Comparison of ENCODE assay signal across 8 mouse cellular contexts in genomic region chr14:45329018-45329588, GRCm38 (mm10). TPM values are rescaled to one million over a fixed set of nuclear protein-coding genes. Genes with fewer than 3 reads are reported as not detected.
DNase-seq lines count a peak whose midpoint lies in the region; ATAC-seq and TF ChIP-seq lines count a peak whose summit lies in the region.

No protein-coding gene starts in this region.

- no peaks in the 10 kb centered on the region; the same call in 1 of the 2 replicates for H3K36me3 ChIP-seq in forebrain, embryonic 11.5 days (ENCODE audit: control insufficient read depth, insufficient read depth, low read length)
- H3K36me3 ChIP-seq in liver, embryonic 14.5 days (replicated peaks; ENCODE audit: control insufficient read depth, insufficient read depth, low read depth) = peaks cover 27% of the 10 kb centered on the region

- peak overlapping the region; percentile 43; the same call in 1 of the 2 replicates for H3K9ac ChIP-seq in forebrain, embryonic 11.5 days (ENCODE audit: low read length)
- peak overlapping the region; percentile 23; the same call in 1 of the 2 replicates for H3K9ac ChIP-seq in liver, embryonic 14.5 days (replicated peaks)

- no peaks in the 10 kb centered on the region for H3K27me3 ChIP-seq in forebrain, embryonic 11.5 days (ENCODE audit: control insufficient read depth, insufficient read depth, low read length)
- H3K27me3 ChIP-seq in liver, embryonic 14.5 days (ENCODE audit: control insufficient read depth, insufficient read depth, low read length) = no peaks in the 10 kb centered on the region

- H3K27ac ChIP-seq in gastrocnemius, adult 2 months = peak overlapping the region; percentile 75
- H3K27ac ChIP-seq in forebrain, embryonic 11.5 days (ENCODE audit: low read depth, low read length) = no peak overlapping the region
- peak overlapping the region; percentile 21 for H3K27ac ChIP-seq in liver, embryonic 14.5 days

- intact Hi-C loops in gastrocnemius, adult 2 months (cut with DNase I) = loop anchor here (2.0 kb wide), 1 partner anchor 108 kb away; the partner anchor contains the start of gene Txndc16

- H3K4me3 ChIP-seq in gastrocnemius, adult 2 months = peak overlapping the region; percentile 96
- peak overlapping the region; percentile 63; the same call in 1 of the 2 replicates for H3K4me3 ChIP-seq in forebrain, embryonic 11.5 days (ENCODE audit: low read depth, low read length)
- H3K4me3 ChIP-seq in liver, embryonic 14.5 days (ENCODE audit: insufficient read depth in 1 of 2, low read depth in 2 of 2, low read length in 2 of 2) = peak overlapping the region; percentile 42 to 91

- WGBS in forebrain, embryonic 11.5 days = 13% methylated on average over 8 of the region's 8 CpGs
- WGBS in liver, embryonic 14.5 days (ENCODE audit: insufficient replicate concordance) = 12% methylated on average over 8 of the region's 8 CpGs

- DNase-seq in gastrocnemius, adult 2 months = no peak
- DNase-seq in gastrocnemius, postnatal 4 days (ENCODE audit: low spot score in 2 of 2) = no peak
- no peak for DNase-seq in forebrain, embryonic 11.5 days (ENCODE audit: low spot score)
- no peak for DNase-seq in liver, embryonic 14.5 days (ENCODE audit: low read depth in 3 of 3, low spot score in 3 of 3)
- DNase-seq in urinary bladder, postnatal 25 days (ENCODE audit: low spot score) = no peak
- DNase-seq in ovary, adult 18-20 months (ENCODE audit: low spot score) = no peak

- no peak for TF ChIP-seq EP300 in liver, embryonic 14.5 days (IDR thresholded peaks at IDR 0.05; ENCODE audit: low read depth)

- no peak for TF ChIP-seq CTCF in gastrocnemius, adult 2 months (IDR thresholded peaks at IDR 0.05)
- TF ChIP-seq CTCF in liver, embryonic 14.5 days (IDR thresholded peaks at IDR 0.05; ENCODE audit: low read depth) = no peak

- H3K9me3 ChIP-seq in forebrain, embryonic 11.5 days (ENCODE audit: control insufficient read depth, low read length) = no peaks in the 10 kb centered on the region
- H3K9me3 ChIP-seq in liver, embryonic 14.5 days (ENCODE audit: control insufficient read depth, low read length) = no peaks in the 10 kb centered on the region

- peak overlapping the region; percentile 47 for H3K4me2 ChIP-seq in forebrain, embryonic 11.5 days (ENCODE audit: low read depth, low read length, severe bottlenecking)
- peak overlapping the region; percentile 66 for H3K4me2 ChIP-seq in liver, embryonic 14.5 days (ENCODE audit: low read depth)

- 0 out of 2 replicates have a peak, but pooled peaks cover 2% of the 10 kb centered on the region for H3K4me1 ChIP-seq in forebrain, embryonic 11.5 days (replicated peaks; ENCODE audit: control insufficient read depth, insufficient read depth, low read length)
- H3K4me1 ChIP-seq in liver, embryonic 14.5 days (replicated peaks; ENCODE audit: control insufficient read depth in 2 of 2, insufficient read depth in 2 of 2, low read length in 1 of 2) = peaks cover 16 to 20% of the 10 kb centered on the region in 2 experiments

- ATAC-seq in CD4-positive, CD25-positive, alpha-beta regulatory T cell, adult 4 months = peak; percentile 2
- ATAC-seq in forebrain, embryonic 11.5 days (replicated peaks; ENCODE audit: low FRiP score) = peak; percentile 29
- peak; percentile 3; the same call in 1 of the 2 replicates for ATAC-seq in liver, embryonic 14.5 days (ENCODE audit: insufficient read depth)
- ATAC-seq in activated CD4-positive, CD25-positive, alpha-beta regulatory T cell, adult 4 months = no peak

RNA-seq across cellular contexts. Expression of gene Psmc6, which starts 0.5 kb away (rescaled TPM):
- total RNA-seq in gastrocnemius, adult 2 months (2021) = 100 to 1,000 TPM; 104 TPM
- 100 to 1,000 TPM; 116 to 134 TPM for total RNA-seq in gastrocnemius, postnatal 4 days (2021)
- 100 to 1,000 TPM; 131 to 179 TPM for polyA plus RNA-seq in CD4-positive, CD25-positive, alpha-beta regulatory T cell, adult 4 months (2017; shearing (Covaris generic))
- polyA plus RNA-seq in forebrain, embryonic 11.5 days (2014; fragmentation: Nextera tagmentation; extraction: Ambion mirVana) = 225 and 250 TPM in 2 replicates
- 29.4 and 58.1 TPM in 2 replicates for polyA plus RNA-seq in liver, embryonic 14.5 days (2012; rRNA removed)
- polyA plus RNA-seq in liver, embryonic 14.5 days (2014; fragmentation: Nextera tagmentation; extraction: Ambion mirVana) = 113 and 115 TPM in 2 replicates
- polyA plus RNA-seq in activated CD4-positive, CD25-positive, alpha-beta regulatory T cell, adult 4 months (2017; shearing (Covaris generic)) = 100 to 1,000 TPM; 143 to 183 TPM

RNA-seq across cellular contexts. Expression of gene Ero1l, which starts 10.5 kb away (rescaled TPM):
- 1 to 10 TPM; 5.2 to 6.9 TPM for total RNA-seq in gastrocnemius, adult 2 months (2021)
- total RNA-seq in gastrocnemius, postnatal 4 days (2021) = 10 to 100 TPM; 11.1 to 16.8 TPM
- 10 to 100 TPM; 17.8 to 28.1 TPM for polyA plus RNA-seq in CD4-positive, CD25-positive, alpha-beta regulatory T cell, adult 4 months (2017; shearing (Covaris generic))
- 30.4 and 36.6 TPM in 2 replicates for polyA plus RNA-seq in forebrain, embryonic 11.5 days (2014; fragmentation: Nextera tagmentation; extraction: Ambion mirVana)
- 10.2 and 12.1 TPM in 2 replicates for polyA plus RNA-seq in liver, embryonic 14.5 days (2012; rRNA removed)
- 25.6 and 30.4 TPM in 2 replicates for polyA plus RNA-seq in liver, embryonic 14.5 days (2014; fragmentation: Nextera tagmentation; extraction: Ambion mirVana)
- polyA plus RNA-seq in activated CD4-positive, CD25-positive, alpha-beta regulatory T cell, adult 4 months (2017; shearing (Covaris generic)) = 10 to 100 TPM; 26.5 to 32.2 TPM

RNA-seq across cellular contexts. Expression of gene Styx, which starts 21.8 kb away (rescaled TPM):
- 10 to 100 TPM; 74.7 to 77.6 TPM for total RNA-seq in gastrocnemius, adult 2 months (2021)
- 10 to 100 TPM; 62.3 to 69.6 TPM for total RNA-seq in gastrocnemius, postnatal 4 days (2021)
- polyA plus RNA-seq in CD4-positive, CD25-positive, alpha-beta regulatory T cell, adult 4 months (2017; shearing (Covaris generic)) = 10 to 100 TPM; 18.3 to 23.8 TPM
- 38.5 TPM in 2 replicates for polyA plus RNA-seq in forebrain, embryonic 11.5 days (2014; fragmentation: Nextera tagmentation; extraction: Ambion mirVana)
- polyA plus RNA-seq in liver, embryonic 14.5 days (2012; rRNA removed) = 2.4 and 3.8 TPM in 2 replicates
- polyA plus RNA-seq in liver, embryonic 14.5 days (2014; fragmentation: Nextera tagmentation; extraction: Ambion mirVana) = 15.5 and 21.3 TPM in 2 replicates
- polyA plus RNA-seq in activated CD4-positive, CD25-positive, alpha-beta regulatory T cell, adult 4 months (2017; shearing (Covaris generic)) = 10 to 100 TPM; 11.4 to 23.6 TPM
